Mouse (Mus musculus): ENCODE data around the gene Megf11.

Gene Megf11

GRCm38 (mm10) chr9:64565915-64566314 lies 180.5 kb downstream of the Megf11 start:
- no peak for DNase-seq (ENCODE audit: low spot score)

GRCm38 (mm10) chr9:64566376-64566775 lies 180.9 kb downstream of the Megf11 start:
- DNase-seq (ENCODE audit: low spot score): no peak

- DNase-seq (ENCODE audit: low spot score): no peak
Measured at GRCm38 (mm10) chr9:64567482-64567881, 182.1 kb downstream of the Megf11 start.

GRCm38 (mm10) chr9:64568467-64569260 lies 183.2 kb downstream of the Megf11 start:
- no peak for DNase-seq (ENCODE audit: low spot score)

GRCm38 (mm10) chr9:64570448-64570847 lies 185.0 kb downstream of the Megf11 start:
- no peak for DNase-seq (ENCODE audit: low spot score)

- no peak for DNase-seq (ENCODE audit: low spot score)
Measured at GRCm38 (mm10) chr9:64571091-64571490, 185.7 kb downstream of the Megf11 start.

GRCm38 (mm10) chr9:64572629-64573190 lies 187.3 kb downstream of the Megf11 start:
- peak; percentile 67 for DNase-seq (ENCODE audit: low spot score)

GRCm38 (mm10) chr9:64575658-64576057 lies 190.2 kb downstream of the Megf11 start:
- DNase-seq (ENCODE audit: low spot score): no peak

- DNase-seq (ENCODE audit: low spot score): no peak
Measured at GRCm38 (mm10) chr9:64576143-64576878, 190.9 kb downstream of the Megf11 start.

GRCm38 (mm10) chr9:64577156-64577555 lies 191.7 kb downstream of the Megf11 start:
- DNase-seq (ENCODE audit: low spot score): no peak

- DNase-seq (ENCODE audit: low spot score): no peak
Measured at GRCm38 (mm10) chr9:64578014-64578413, 192.6 kb downstream of the Megf11 start.

GRCm38 (mm10) chr9:64579306-64579705 lies 193.9 kb downstream of the Megf11 start:
- no peak for DNase-seq (ENCODE audit: low spot score)

GRCm38 (mm10) chr9:64586292-64586691 lies 200.9 kb downstream of the Megf11 start:
- DNase-seq (ENCODE audit: low spot score): no peak

- no peak for DNase-seq (ENCODE audit: low spot score)
Measured at GRCm38 (mm10) chr9:64587991-64588390, 202.6 kb downstream of the Megf11 start.

GRCm38 (mm10) chr9:64590634-64591041 lies 205.2 kb downstream of the Megf11 start:
- DNase-seq (ENCODE audit: low spot score): no peak

- no peak for DNase-seq (ENCODE audit: low spot score)
Measured at GRCm38 (mm10) chr9:64591436-64591835, 206.0 kb downstream of the Megf11 start.

- DNase-seq (ENCODE audit: low spot score): no peak
Measured at GRCm38 (mm10) chr9:64594442-64594841, 209.0 kb downstream of the Megf11 start.

GRCm38 (mm10) chr9:64598427-64598826 lies 213.0 kb downstream of the Megf11 start:
- DNase-seq (ENCODE audit: low spot score): no peak

- DNase-seq (ENCODE audit: low spot score): no peak
Measured at GRCm38 (mm10) chr9:64600731-64601130, 215.3 kb downstream of the Megf11 start.

GRCm38 (mm10) chr9:64602895-64603294 lies 217.5 kb downstream of the Megf11 start:
- no peak for DNase-seq (ENCODE audit: low spot score)

- DNase-seq (ENCODE audit: low spot score): no peak
Measured at GRCm38 (mm10) chr9:64604217-64604711, 218.8 kb downstream of the Megf11 start.

- DNase-seq (ENCODE audit: low spot score): no peak
Measured at GRCm38 (mm10) chr9:64605077-64605714, 219.8 kb downstream of the Megf11 start.

Measured in lung, postnatal 25 days (tissue).